Mouse (Mus musculus) lung, embryonic 15.5 days (tissue): ENCODE data around the gene Fam229b. TPM values are rescaled to one million over a fixed set of nuclear protein-coding genes. Genes with fewer than 3 reads are reported as not detected.

Source experiments
- ATAC-seq: fragments of 200-750 bp; cut with Nextera tagmentation; 2 replicates; pipeline ENCODE4 v1.8.0; 2017; ENCODE audit warnings: moderate number of reproducible peaks, borderline replicate concordance; ENCODE audit not compliant: low FRiP score, low TSS enrichment; ENCODE audit errors: extremely low read depth
- H3K27ac ChIP-seq: fragments of 300-500 bp; sonication (generic); 2 replicates; pipeline ENCODE4 v1.5.1; 2015; ENCODE audit warnings: moderate library complexity, mild to moderate bottlenecking, inconsistent platforms
- H3K27me3 ChIP-seq: fragments of 300-500 bp; sonication (generic); 2 replicates; pipeline ENCODE4 v1.6.1; 2015; ENCODE audit warnings: inconsistent platforms
- H3K36me3 ChIP-seq: fragments of 300-500 bp; sonication (generic); 2 replicates; pipeline ENCODE4 v1.6.1; 2015; ENCODE audit warnings: inconsistent platforms
- H3K4me1 ChIP-seq: fragments of 300-500 bp; sonication (generic); 2 replicates; pipeline ENCODE4 v1.6.1; 2015; ENCODE audit warnings: inconsistent platforms
- H3K4me2 ChIP-seq: fragments of 300-500 bp; sonication (generic); 2 replicates; pipeline ENCODE4 v1.6.1; 2015; ENCODE audit warnings: inconsistent platforms, mild to moderate bottlenecking, moderate library complexity
- H3K4me3 ChIP-seq: fragments of 300-500 bp; sonication (generic); 2 replicates; pipeline ENCODE4 v1.5.1; 2015; ENCODE audit warnings: mild to moderate bottlenecking, inconsistent platforms
- H3K9ac ChIP-seq: fragments of 300-500 bp; sonication (generic); 2 replicates; pipeline ENCODE4 v1.6.1; 2015; ENCODE audit warnings: inconsistent platforms
- H3K9me3 ChIP-seq: fragments of 300-500 bp; sonication (generic); 2 replicates; pipeline ENCODE4 v1.6.1; 2016; ENCODE audit warnings: inconsistent platforms
- WGBS: fragments of 180-500 bp; shearing (Covaris S2); methylation state at CpG from one replicate; pipeline ENCODE4 v1.1.7; 2015; 5-methylcytosine and 5-hydroxymethylcytosine counted together
- polyA plus RNA-seq: library from polyadenylated mRNA; unstranded; fragments of >200 nt; fragmentation: Nextera tagmentation; extraction: Ambion mirVana; gene quantifications from 2 replicates; pipeline ENCODE4 v1.2.1, GENCODE M21; 2015

Gene Fam229b
- polyA plus RNA-seq, result 10.4 and 12.0 TPM in 2 replicates

- no peaks in the 10 kb centered on the region for H3K27me3 ChIP-seq
- H3K9ac ChIP-seq, result peak within 1 kb of the TSS; percentile 70
- H3K27ac ChIP-seq, result 0 out of 2 replicates have a peak within 1 kb of the TSS, but pooled peaks have one; percentile 18
- H3K9me3 ChIP-seq, result no peaks in the 10 kb centered on the region
- WGBS, result 3% methylated on average over 47 of the region's 47 CpGs
- H3K4me2 ChIP-seq, result peak within 1 kb of the TSS; percentile 79
- ATAC-seq, result peak; percentile 91
- H3K4me3 ChIP-seq, result peak within 1 kb of the TSS; percentile 76
- H3K4me1 ChIP-seq, result peaks cover 14% of the 10 kb centered on the region; the same call in 1 of the 2 replicates
- H3K36me3 ChIP-seq, result peaks cover 10% of the 10 kb centered on the region; the same call in 1 of the 2 replicates
Observed at GRCm38 (mm10) chr10:39133462-39134310, at the start of gene Fam229b, which contains the start of gene Tube1. Fam229b (minus strand) TSS chr10:39133914. Tube1 (plus strand) TSS chr10:39133976.

GRCm38 (mm10) chr10:39176981-39177380 lies 43.3 kb upstream of the Fam229b start:
- H3K4me2 ChIP-seq, result no peak overlapping the region
- H3K4me1 ChIP-seq, result peaks cover 26% of the 10 kb centered on the region
- H3K9me3 ChIP-seq, result no peaks in the 10 kb centered on the region
- no peaks in the 10 kb centered on the region for H3K27me3 ChIP-seq
- 39% methylated on average over 5 of the region's 5 CpGs for WGBS
- ATAC-seq, result no peak
- no peak overlapping the region for H3K4me3 ChIP-seq
- H3K9ac ChIP-seq, result no peak overlapping the region
- H3K36me3 ChIP-seq, result no peaks in the 10 kb centered on the region
- H3K27ac ChIP-seq, result no peak overlapping the region

GRCm38 (mm10) chr10:39173077-39173476 lies 39.4 kb upstream of the Fam229b start:
- Histone ChIP-seq H3K36me3 (no peaks in the 10 kb centered on the region), H3K9ac (no peak overlapping the region), H3K4me2 (peak overlapping the region; percentile 93), H3K4me3 (peak overlapping the region; percentile 12), H3K9me3 (no peaks in the 10 kb centered on the region), H3K27ac (peak overlapping the region; percentile 93), H3K4me1 (peaks cover 39% of the 10 kb centered on the region), H3K27me3 (no peaks in the 10 kb centered on the region)
- WGBS, result 10% methylated on average over 13 of the region's 13 CpGs
- ATAC-seq, result peak; percentile 31; the same call in 1 of the 2 replicates

- Histone ChIP-seq H3K9ac (no peak overlapping the region), H3K9me3 (no peaks in the 10 kb centered on the region), H3K36me3 (no peaks in the 10 kb centered on the region), H3K4me2 (peak overlapping the region; percentile 93), H3K27ac (peak overlapping the region; percentile 93), H3K4me1 (peaks cover 39% of the 10 kb centered on the region), H3K27me3 (no peaks in the 10 kb centered on the region), H3K4me3 (peak overlapping the region; percentile 51)
- 62% methylated on average over 6 of the region's 6 CpGs for WGBS
- no peak for ATAC-seq
Observed at GRCm38 (mm10) chr10:39172540-39172931, 38.8 kb upstream of the Fam229b start.

- peak; percentile 75 for ATAC-seq
- 11% methylated on average over 26 of the region's 26 CpGs for WGBS
- Histone ChIP-seq H3K27ac (peak overlapping the region; percentile 93), H3K4me1 (peaks cover 39% of the 10 kb centered on the region), H3K27me3 (no peaks in the 10 kb centered on the region), H3K9me3 (no peaks in the 10 kb centered on the region), H3K36me3 (no peaks in the 10 kb centered on the region), H3K9ac (peak overlapping the region; percentile 35; the same call in 1 of the 2 replicates), H3K4me2 (peak overlapping the region; percentile 93), H3K4me3 (peak overlapping the region; percentile 51)
Observed at GRCm38 (mm10) chr10:39171603-39172539, 38.2 kb upstream of the Fam229b start.

GRCm38 (mm10) chr10:39171134-39171533 lies 37.4 kb upstream of the Fam229b start:
- Histone ChIP-seq H3K27ac (peak overlapping the region; percentile 93), H3K9me3 (no peaks in the 10 kb centered on the region), H3K4me1 (peaks cover 45% of the 10 kb centered on the region), H3K36me3 (no peaks in the 10 kb centered on the region), H3K4me3 (peak overlapping the region; percentile 51), H3K4me2 (peak overlapping the region; percentile 93), H3K27me3 (no peaks in the 10 kb centered on the region), H3K9ac (peak overlapping the region; percentile 35; the same call in 1 of the 2 replicates)
- under 1% methylated on average over 19 of the region's 19 CpGs for WGBS
- ATAC-seq, result peak; percentile 90

GRCm38 (mm10) chr10:39170706-39171105 lies 37.0 kb upstream of the Fam229b start:
- no peaks in the 10 kb centered on the region for H3K9me3 ChIP-seq
- 6% methylated on average over 6 of the region's 6 CpGs for WGBS
- no peak overlapping the region; the same call in 1 of the 2 replicates for H3K4me3 ChIP-seq
- H3K27me3 ChIP-seq, result no peaks in the 10 kb centered on the region
- no peaks in the 10 kb centered on the region for H3K36me3 ChIP-seq
- no peak for ATAC-seq
- peak overlapping the region; percentile 93 for H3K4me2 ChIP-seq
- no peak overlapping the region for H3K27ac ChIP-seq
- H3K9ac ChIP-seq, result no peak overlapping the region
- peaks cover 48% of the 10 kb centered on the region for H3K4me1 ChIP-seq

- 11% methylated on average over 8 of the region's 8 CpGs for WGBS
- H3K9ac ChIP-seq, result no peak overlapping the region
- ATAC-seq, result no peak
- H3K27me3 ChIP-seq, result no peaks in the 10 kb centered on the region
- no peak overlapping the region for H3K4me3 ChIP-seq
- H3K9me3 ChIP-seq, result no peaks in the 10 kb centered on the region
- H3K27ac ChIP-seq, result no peak overlapping the region
- no peaks in the 10 kb centered on the region for H3K36me3 ChIP-seq
- H3K4me1 ChIP-seq, result peaks cover 53% of the 10 kb centered on the region
- peak overlapping the region; percentile 11; the same call in 1 of the 2 replicates for H3K4me2 ChIP-seq
Observed at GRCm38 (mm10) chr10:39170181-39170580, 36.5 kb upstream of the Fam229b start.

- Histone ChIP-seq H3K4me1 (peaks cover 51% of the 10 kb centered on the region), H3K4me2 (peak overlapping the region; percentile 11; the same call in 1 of the 2 replicates), H3K27me3 (no peaks in the 10 kb centered on the region), H3K4me3 (no peak overlapping the region), H3K9me3 (no peaks in the 10 kb centered on the region), H3K27ac (no peak overlapping the region), H3K36me3 (no peaks in the 10 kb centered on the region), H3K9ac (no peak overlapping the region)
- no peak for ATAC-seq
- 47% methylated on average over 9 of the region's 9 CpGs for WGBS
Observed at GRCm38 (mm10) chr10:39169642-39170041, 35.9 kb upstream of the Fam229b start.

GRCm38 (mm10) chr10:39167611-39168010 lies 33.9 kb upstream of the Fam229b start:
- H3K27me3 ChIP-seq, result no peaks in the 10 kb centered on the region
- H3K9me3 ChIP-seq, result no peaks in the 10 kb centered on the region
- H3K4me1 ChIP-seq, result peaks cover 44% of the 10 kb centered on the region
- 62% methylated on average over 11 of the region's 11 CpGs for WGBS
- H3K4me3 ChIP-seq, result no peak overlapping the region
- ATAC-seq, result no peak
- no peak overlapping the region for H3K27ac ChIP-seq
- no peaks in the 10 kb centered on the region for H3K36me3 ChIP-seq
- H3K4me2 ChIP-seq, result no peak overlapping the region
- H3K9ac ChIP-seq, result no peak overlapping the region

- Histone ChIP-seq H3K36me3 (no peaks in the 10 kb centered on the region), H3K27me3 (no peaks in the 10 kb centered on the region), H3K4me2 (peak overlapping the region; percentile 44), H3K9ac (no peak overlapping the region), H3K4me3 (peak overlapping the region; percentile 24), H3K9me3 (no peaks in the 10 kb centered on the region), H3K27ac (peak overlapping the region; percentile 87), H3K4me1 (peaks cover 35% of the 10 kb centered on the region)
- WGBS, result 23% methylated on average over 11 of the region's 11 CpGs
- ATAC-seq, result peak; percentile 53; the same call in 1 of the 2 replicates
Observed at GRCm38 (mm10) chr10:39165632-39166115, 32.0 kb upstream of the Fam229b start.
